Mouse (Mus musculus) MEL-GATA-1-ER (cell line): ENCODE results near the gene Rcbtb1.
"Not testable (repeated sequence)": the region's sequence is repeated elsewhere in the genome, so short reads cannot be mapped to it uniquely, and the experiment has no call there.

Source experiments
- DNase-seq: peaks from one replicate; pipeline ENCODE4 v3.0.0-alpha.2; 2012; ENCODE audit warnings: low read depth; ENCODE audit errors: extremely low read depth

The Rcbtb1 gene

GRCm38 (mm10) chr14:59200711-59201603 lies at the start of gene Rcbtb1:
Gene Rcbtb1 (plus strand): TSS chr14:59201209.
- DNase-seq = peak; percentile 68

DNA sequence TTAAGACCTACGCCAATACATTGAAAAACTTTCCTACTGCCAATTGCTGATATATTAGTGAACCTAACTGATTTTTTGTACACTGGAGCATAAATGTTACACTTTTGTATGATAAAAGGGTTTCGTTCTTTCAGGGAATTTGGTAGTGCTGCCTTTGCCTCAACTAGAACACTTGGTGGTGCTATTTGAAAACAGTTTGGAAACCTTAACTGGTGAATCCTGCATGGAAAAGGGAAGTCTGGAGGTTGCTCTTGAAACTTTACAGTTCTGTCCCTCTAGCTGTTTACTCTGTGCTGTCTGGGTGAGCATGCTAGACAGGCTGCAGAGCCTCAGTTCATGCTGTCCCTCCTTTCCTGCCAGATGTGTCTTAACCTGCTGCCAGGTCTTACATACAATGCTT lies 45.4 kb upstream of the Rcbtb1 start:
- no peak for DNase-seq

DNA sequence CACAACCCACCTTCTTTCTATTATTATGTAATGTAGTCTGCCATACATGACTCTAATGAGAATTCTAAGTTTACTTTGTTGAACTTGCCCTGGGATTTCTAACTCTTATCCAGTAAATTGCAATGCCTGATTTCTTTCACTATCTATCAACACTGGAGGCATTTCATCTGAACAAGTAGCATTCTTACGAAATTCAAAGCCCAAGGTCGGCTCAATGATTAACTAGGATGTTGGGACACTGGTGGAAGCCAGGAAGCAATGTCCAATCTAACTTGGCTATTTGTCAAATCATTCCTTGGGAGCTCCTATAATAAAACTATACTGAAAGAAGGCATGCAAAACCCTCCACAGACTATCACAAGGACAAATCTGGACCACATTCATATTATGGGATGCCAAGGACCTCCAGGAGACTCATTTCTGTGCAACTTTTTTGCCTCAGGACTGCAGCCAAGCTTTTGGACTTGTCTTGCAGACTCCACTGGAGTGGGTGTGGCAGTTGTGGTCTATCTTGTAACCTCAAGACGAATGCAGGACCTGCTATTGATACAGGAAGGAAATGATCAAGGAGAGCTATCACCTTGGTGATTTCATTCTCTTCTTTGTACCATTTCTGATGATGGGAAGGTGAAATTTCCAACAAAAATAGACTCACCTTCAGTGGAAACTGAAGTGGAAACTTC lies 43.9 kb upstream of the Rcbtb1 start:
- DNase-seq = no peak

GRCm38 (mm10) chr14:59178649-59179048 lies 22.4 kb upstream of the Rcbtb1 start, which contains the start of gene Gm5142:
Gene Gm5142 (minus strand): TSS chr14:59178749.
- no peak for DNase-seq

- DNase-seq = no peak
Observed at GRCm38 (mm10) chr14:59182732-59183131, 18.3 kb upstream of the Rcbtb1 start.

DNA sequence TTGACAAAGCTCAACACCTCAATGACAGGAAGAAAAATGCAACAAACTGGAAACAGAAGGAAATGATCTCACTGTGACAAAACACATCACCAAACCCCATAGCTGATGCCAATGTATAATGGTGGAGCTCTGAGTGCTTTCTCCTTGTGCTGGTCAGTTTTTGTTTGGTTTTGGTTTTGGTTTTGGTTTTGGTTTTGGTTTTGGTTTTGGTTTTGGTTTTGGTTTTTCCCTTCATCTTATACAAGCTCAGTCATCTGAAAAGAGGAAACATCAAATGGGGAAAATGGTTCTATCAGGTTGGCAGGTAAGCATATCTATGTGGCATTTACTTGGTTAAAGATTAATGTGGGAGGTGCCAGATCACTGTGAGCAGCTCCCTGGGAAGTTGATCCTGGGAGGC lies 15.5 kb upstream of the Rcbtb1 start:
- no peak for DNase-seq

GRCm38 (mm10) chr14:59186121-59186520 lies 14.9 kb upstream of the Rcbtb1 start:
- no peak for DNase-seq

- peak; percentile 22 for DNase-seq
Observed at GRCm38 (mm10) chr14:59201604-59202215, 701 bp downstream of the Rcbtb1 start.

DNA sequence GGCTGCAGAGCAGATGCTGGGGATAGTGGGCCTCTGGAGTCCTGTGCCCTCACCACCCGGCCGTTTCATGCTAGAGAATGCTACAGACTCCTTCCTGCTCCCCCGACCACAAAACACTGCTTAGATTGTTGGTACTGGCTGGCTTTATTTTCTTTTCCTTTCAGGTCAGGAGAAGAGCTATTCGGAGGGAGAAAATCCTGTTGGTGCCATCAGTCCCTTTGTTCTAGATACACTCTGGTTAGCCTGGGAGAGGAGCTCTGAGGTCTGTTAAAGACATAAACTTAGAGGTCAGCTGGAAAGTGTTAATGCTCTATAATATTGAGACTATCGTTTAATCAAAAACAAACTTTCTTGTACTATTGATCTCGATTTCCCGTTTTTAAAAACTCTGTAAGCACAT lies 4.5 kb downstream of the Rcbtb1 start:
- no peak for DNase-seq

GRCm38 (mm10) chr14:59205976-59206583 lies 5.1 kb downstream of the Rcbtb1 start:
- DNase-seq = no peak

DNA sequence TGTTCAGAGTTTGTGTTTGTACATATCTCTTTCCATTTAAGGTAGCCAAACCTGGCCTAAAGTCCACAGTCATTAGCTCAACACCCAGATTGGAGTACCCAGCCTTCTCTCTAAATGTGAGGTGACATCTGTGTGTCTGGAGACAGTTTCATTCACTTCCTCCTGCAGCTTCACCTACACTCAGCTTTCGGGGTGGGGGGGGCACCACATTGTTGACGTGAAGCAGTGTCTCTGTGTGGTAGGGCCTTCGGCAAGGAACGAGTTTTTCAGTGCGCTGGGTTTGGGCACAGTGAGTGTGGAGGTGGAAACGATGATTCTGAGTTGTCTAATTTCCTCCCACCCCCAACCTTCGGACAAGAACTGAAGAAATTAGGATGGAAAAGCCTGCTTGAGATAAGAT lies 8.0 kb downstream of the Rcbtb1 start:
- DNase-seq = no peak

DNA sequence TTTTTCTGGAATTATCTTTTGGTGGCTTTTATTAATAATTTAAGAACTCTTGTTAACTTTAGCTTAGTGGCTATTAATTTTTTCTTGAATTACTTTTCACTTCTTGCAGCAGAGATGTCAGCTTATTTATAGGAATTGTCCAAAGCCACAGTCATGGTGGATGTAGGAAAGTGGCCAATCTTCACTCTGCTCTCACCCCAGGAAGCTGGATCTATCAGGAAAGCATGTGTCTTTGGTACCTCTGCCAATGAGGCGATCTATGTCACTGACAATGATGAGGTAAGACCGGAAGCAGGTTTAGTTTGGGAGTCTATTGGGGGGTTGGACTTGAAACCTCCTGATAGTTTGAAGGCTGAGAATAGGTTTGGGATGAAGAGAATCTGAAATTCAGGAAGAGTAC lies 8.8 kb downstream of the Rcbtb1 start:
- no peak for DNase-seq

- no peak for DNase-seq
Observed at GRCm38 (mm10) chr14:59219241-59219640, 18.2 kb downstream of the Rcbtb1 start.

DNA sequence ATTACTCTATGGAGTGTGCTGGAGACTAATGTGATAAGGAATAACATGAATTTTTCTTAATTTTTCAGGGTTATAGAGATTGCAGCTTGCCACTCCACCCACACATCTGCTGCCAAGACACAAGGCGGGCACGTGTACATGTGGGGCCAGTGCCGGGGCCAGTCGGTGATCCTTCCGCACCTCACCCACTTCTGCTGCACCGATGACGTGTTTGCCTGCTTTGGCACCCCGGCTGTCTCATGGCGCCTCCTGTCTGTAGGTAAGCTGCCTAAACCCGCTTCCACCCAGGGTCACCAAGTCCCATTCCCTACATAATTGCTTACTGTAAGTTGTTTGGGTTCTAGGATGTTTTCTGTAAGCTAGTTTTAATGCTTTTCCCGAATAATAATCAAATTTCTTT lies 25.2 kb downstream of the Rcbtb1 start:
- DNase-seq = no peak

GRCm38 (mm10) chr14:59229822-59230221 lies 28.8 kb downstream of the Rcbtb1 start:
- no peak for DNase-seq

GRCm38 (mm10) chr14:59230331-59230966 lies 29.4 kb downstream of the Rcbtb1 start:
- no peak for DNase-seq

- peak; percentile 3 for DNase-seq
Observed at GRCm38 (mm10) chr14:59232003-59232402, 31.0 kb downstream of the Rcbtb1 start.

GRCm38 (mm10) chr14:59233635-59234034 lies 32.6 kb downstream of the Rcbtb1 start:
- DNase-seq = no peak

DNA sequence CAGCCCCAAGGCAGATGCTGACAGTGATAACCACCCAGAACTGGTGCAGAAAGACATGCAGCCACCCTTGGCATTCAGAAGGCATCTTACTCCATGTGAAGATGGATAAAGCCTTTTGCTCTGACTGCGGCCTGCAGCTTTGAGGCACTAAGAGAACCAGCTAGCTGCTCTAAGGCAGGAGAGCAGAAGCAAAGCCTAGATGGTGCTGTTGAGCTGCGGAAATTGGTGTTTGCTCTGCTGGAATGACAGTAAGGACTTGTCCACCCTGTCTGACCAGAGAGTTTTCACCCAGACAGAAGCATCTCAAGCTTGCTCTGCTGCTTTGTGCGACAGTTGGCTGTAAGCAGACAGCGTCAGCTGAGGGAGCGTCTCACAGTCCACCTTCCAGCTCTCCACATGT lies 49.3 kb downstream of the Rcbtb1 start:
- not testable (repeated sequence) for DNase-seq

DNA sequence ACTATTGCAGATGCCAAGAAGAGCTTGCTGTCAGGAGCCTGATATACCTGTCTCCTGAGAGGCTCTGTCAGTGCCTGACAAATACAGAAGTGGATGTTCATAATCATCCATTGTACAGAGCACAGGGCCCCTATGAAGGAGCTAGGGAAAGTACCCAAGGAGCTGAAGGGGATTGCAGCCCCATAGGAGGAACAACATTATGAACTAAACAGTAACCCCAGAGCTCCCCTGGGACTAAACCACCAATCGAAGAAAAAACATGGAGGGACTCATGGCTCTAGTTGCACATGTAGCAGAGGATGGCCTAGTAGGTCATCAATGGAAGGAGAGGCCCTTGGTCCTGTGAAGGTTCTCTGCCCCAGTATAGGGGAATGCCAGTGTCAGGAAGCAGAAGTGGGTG lies 54.9 kb downstream of the Rcbtb1 start:
- not testable (repeated sequence) for DNase-seq

- no peak for DNase-seq
Observed at GRCm38 (mm10) chr14:59260056-59260455, 59.0 kb downstream of the Rcbtb1 start, which contains the start of gene Gm6904. Gene Gm6904 (minus strand): TSS chr14:59260216.
